In genomic region chr19:44198964-44199363, GRCm38 (mm10) we compare ENCODE assay signal across 8 mouse cellular contexts. TPM values are rescaled to one million over a fixed set of nuclear protein-coding genes. Genes with fewer than 3 reads are reported as not detected.
A peak's percentile ranks its signal among the peaks of the same experiment; 100 is the strongest.
DNase-seq lines count a peak whose midpoint lies in the region; ATAC-seq lines count a peak whose summit lies in the region.

No protein-coding gene starts in this region.

- no peak overlapping the region for H3K27ac ChIP-seq in liver, embryonic 12.5 days
- no peak overlapping the region for H3K27ac ChIP-seq in hindbrain, embryonic 12.5 days

- no peaks in the 10 kb centered on the region for H3K36me3 ChIP-seq in liver, embryonic 12.5 days
- no peaks in the 10 kb centered on the region for H3K36me3 ChIP-seq in hindbrain, embryonic 12.5 days

- ATAC-seq in liver, embryonic 12.5 days: no peak
- peak; percentile 36 for ATAC-seq in activated CD4-positive, CD25-positive, alpha-beta regulatory T cell, adult 4 months
- ATAC-seq in hindbrain, embryonic 12.5 days (ENCODE audit: low FRiP score): no peak

- DNase-seq in cerebellum, postnatal 10 days: peak; percentile 59 to 63
- no peak for DNase-seq in cerebellum, adult 8-10 months
- DNase-seq in liver: peak; percentile 39
- DNase-seq in retina, postnatal 1 day: peak; percentile 33
- DNase-seq in gastrocnemius, postnatal 4 days (ENCODE audit: low spot score in 2 of 2): no peak

- H3K9ac ChIP-seq in liver, embryonic 12.5 days: no peak overlapping the region
- H3K9ac ChIP-seq in hindbrain, embryonic 12.5 days: no peak overlapping the region

- WGBS in liver, embryonic 12.5 days (ENCODE audit: insufficient replicate concordance): 45% methylated on average over 2 of the region's 2 CpGs
- 77% methylated on average over 2 of the region's 2 CpGs for WGBS in hindbrain, embryonic 12.5 days

- no peaks in the 10 kb centered on the region for H3K9me3 ChIP-seq in liver, embryonic 12.5 days (replicated peaks)
- H3K9me3 ChIP-seq in hindbrain, embryonic 12.5 days (replicated peaks): no peaks in the 10 kb centered on the region

- H3K27me3 ChIP-seq in liver, embryonic 12.5 days (replicated peaks): peaks cover 1% of the 10 kb centered on the region; the same call in 1 of the 2 replicates
- H3K27me3 ChIP-seq in hindbrain, embryonic 12.5 days: no peaks in the 10 kb centered on the region

- H3K4me1 ChIP-seq in liver, embryonic 12.5 days: peaks cover 10% of the 10 kb centered on the region
- no peaks in the 10 kb centered on the region for H3K4me1 ChIP-seq in hindbrain, embryonic 12.5 days

- no peak overlapping the region for H3K4me2 ChIP-seq in liver, embryonic 12.5 days
- H3K4me2 ChIP-seq in hindbrain, embryonic 12.5 days (replicated peaks): no peak overlapping the region

- no peak overlapping the region for H3K4me3 ChIP-seq in liver, embryonic 12.5 days
- no peak overlapping the region for H3K4me3 ChIP-seq in hindbrain, embryonic 12.5 days

RNA-seq across cellular contexts. Expression of gene Scd3, which starts 4.1 kb away (rescaled TPM):
- polyA plus RNA-seq in liver, embryonic 12.5 days (2016; fragmentation: Nextera tagmentation; extraction: Ambion mirVana): 0.29 TPM in 1 of 2 replicates, not detected in the other
- polyA plus RNA-seq in activated CD4-positive, CD25-positive, alpha-beta regulatory T cell, adult 4 months (2017; shearing (Covaris generic)): not detected
- polyA plus RNA-seq in hindbrain, embryonic 12.5 days (2016; fragmentation: Nextera tagmentation; extraction: Ambion mirVana): 0.93 and 1.6 TPM in 2 replicates
- total RNA-seq in gastrocnemius, postnatal 4 days (2021): not detected

RNA-seq across cellular contexts. Expression of gene Pkd2l1, which starts 6.7 kb away (rescaled TPM):
- not detected in 2 replicates for polyA plus RNA-seq in liver, embryonic 12.5 days (2016; fragmentation: Nextera tagmentation; extraction: Ambion mirVana)
- under 1 TPM in 1 of 2 experiments, not detected in 1; 0.09 TPM for polyA plus RNA-seq in activated CD4-positive, CD25-positive, alpha-beta regulatory T cell, adult 4 months (2017; shearing (Covaris generic))
- polyA plus RNA-seq in hindbrain, embryonic 12.5 days (2016; fragmentation: Nextera tagmentation; extraction: Ambion mirVana): 0.36 and 0.39 TPM in 2 replicates
- total RNA-seq in gastrocnemius, postnatal 4 days (2021): not detected

RNA-seq across cellular contexts. Expression of gene Bloc1s2, which starts 52.7 kb away (rescaled TPM):
- 54.7 and 61.6 TPM in 2 replicates for polyA plus RNA-seq in liver, embryonic 12.5 days (2016; fragmentation: Nextera tagmentation; extraction: Ambion mirVana)
- 100 to 1,000 TPM; 111 to 132 TPM for polyA plus RNA-seq in activated CD4-positive, CD25-positive, alpha-beta regulatory T cell, adult 4 months (2017; shearing (Covaris generic))
- polyA plus RNA-seq in hindbrain, embryonic 12.5 days (2016; fragmentation: Nextera tagmentation; extraction: Ambion mirVana): 125 and 138 TPM in 2 replicates
- 10 to 100 TPM; 23.0 to 23.1 TPM for total RNA-seq in gastrocnemius, postnatal 4 days (2021)

Comparison
In these comparisons a context has a peak if more than half of its experiments do, and no peak if none do; other contexts are left out.
1. DNase-seq: peak in cerebellum, postnatal 10 days (2 of 2), liver (single experiment) and retina, postnatal 1 day (single experiment); none in cerebellum, adult 8-10 months (single experiment) and gastrocnemius, postnatal 4 days (0 of 2).